Mouse (Mus musculus) myocyte (in vitro differentiated cells): ENCODE data around the gene Pitpnb. TPM values are rescaled to one million over a fixed set of nuclear protein-coding genes. Genes with fewer than 3 reads are reported as not detected.

ENCODE experiments used
- H3K27me3 ChIP-seq: one replicate; pipeline ENCODE4 v1.6.1; 2011; ENCODE audit not compliant: control insufficient read depth, insufficient read depth, insufficient read length
- H3K36me3 ChIP-seq: one replicate; pipeline ENCODE4 v1.6.1; 2011; ENCODE audit not compliant: control insufficient read depth, insufficient read depth
- H3K4me2 ChIP-seq: one replicate; pipeline ENCODE4 v1.6.1; 2011; ENCODE audit warnings: low read depth, control low read depth
- H3K4me3 ChIP-seq: one replicate; pipeline ENCODE4 v1.5.1; 2011; ENCODE audit warnings: mild to moderate bottlenecking, control low read depth, moderate library complexity
- H3K79me2 ChIP-seq: one replicate; pipeline ENCODE4 v1.6.1; 2011; ENCODE audit not compliant: control insufficient read depth, insufficient read depth
- H3ac ChIP-seq: one replicate; pipeline ENCODE4 v1.6.1; 2011; ENCODE audit not compliant: control insufficient read depth, insufficient read length
- CEBPB ChIP-seq: IDR thresholded peaks from 2 replicates; pipeline ENCODE4 v1.6.1; 2011; ENCODE audit warnings: mild to moderate bottlenecking, moderate library complexity; ENCODE audit not compliant: poor library complexity, insufficient read depth, severe bottlenecking
- E2F4 ChIP-seq: IDR thresholded peaks from one replicate; pipeline ENCODE4 v1.6.1; 2011; ENCODE audit warnings: mild to moderate bottlenecking, control low read depth, moderate library complexity; ENCODE audit not compliant: insufficient read depth
- MAX ChIP-seq: IDR thresholded peaks from one replicate; pipeline ENCODE4 v1.6.1; 2011; ENCODE audit warnings: low read depth, mild to moderate bottlenecking, control low read depth
- MYOD1 ChIP-seq, 3 experiments: IDR thresholded peaks; one replicate each; pipeline ENCODE4 v1.6.1; 2011; ENCODE audit warnings: control low read depth in 2 of 3, low read depth in 2 of 3, mild to moderate bottlenecking in 2 of 3, moderate library complexity in 1 of 3; ENCODE audit not compliant: insufficient read length in 2 of 3, control insufficient read depth in 1 of 3
- MYOG ChIP-seq, 3 experiments: IDR thresholded peaks; one replicate each; pipeline ENCODE4 v1.6.1; 2011; ENCODE audit warnings: control low read depth in 2 of 3, low read depth in 2 of 3, mild to moderate bottlenecking in 2 of 3; ENCODE audit not compliant: insufficient read length in 2 of 3, control insufficient read depth in 1 of 3, insufficient read depth in 1 of 3
- POLR2A ChIP-seq: IDR thresholded peaks from one replicate; pipeline ENCODE4 v1.6.1; 2011; ENCODE audit warnings: low read depth, mild to moderate bottlenecking, control low read depth, moderate library complexity; ENCODE audit not compliant: insufficient read length
- POLR2AphosphoS2 ChIP-seq: IDR thresholded peaks from one replicate; pipeline ENCODE4 v1.6.1; 2011; ENCODE audit warnings: low read depth, control low read depth; ENCODE audit not compliant: insufficient read length
- REST ChIP-seq: IDR thresholded peaks from one replicate; pipeline ENCODE4 v1.6.1; 2011; ENCODE audit warnings: mild to moderate bottlenecking, control low read depth, moderate library complexity; ENCODE audit not compliant: insufficient read depth, insufficient read length
- SRF ChIP-seq: IDR thresholded peaks from one replicate; pipeline ENCODE4 v1.6.1; 2011; ENCODE audit warnings: low read depth; ENCODE audit not compliant: control insufficient read depth, insufficient read length
- TCF12 ChIP-seq: IDR thresholded peaks from one replicate; pipeline ENCODE4 v1.6.1; 2011; ENCODE audit warnings: mild to moderate bottlenecking, control low read depth; ENCODE audit not compliant: poor library complexity, insufficient read depth, severe bottlenecking
- TCF3 ChIP-seq: IDR thresholded peaks from one replicate; pipeline ENCODE4 v1.6.1; 2011; ENCODE audit warnings: low read depth, control low read depth; ENCODE audit not compliant: insufficient read length
- USF1 ChIP-seq: IDR thresholded peaks from one replicate; pipeline ENCODE4 v1.6.1; 2011; ENCODE audit warnings: low read depth, mild to moderate bottlenecking, control low read depth, moderate library complexity
- polyA plus RNA-seq: library from polyadenylated mRNA; unstranded; fragments of >200 nt; fragmentation: generic; extraction: Trizol; gene quantifications from one replicate; pipeline ENCODE4 v1.2.1, GENCODE M21; 2012; ENCODE audit warnings: missing spikeins

The Pitpnb gene
- polyA plus RNA-seq, 1 experiment = 52.2 TPM

- Histone ChIP-seq H3K79me2 (no peaks in the 10 kb centered on the region), H3K27me3 (peaks cover 16% of the 10 kb centered on the region), H3K4me3 (no peak overlapping the region), H3K36me3 (no peaks in the 10 kb centered on the region), H3ac (no peak overlapping the region), H3K4me2 (no peak overlapping the region)
- no peak for TF ChIP-seq SRF
- no peak for TF ChIP-seq REST
- TF ChIP-seq TCF3 = no peak
- no peak for TF ChIP-seq TCF12
- no peak for TF ChIP-seq CEBPB
- no peak for TF ChIP-seq E2F4
- no peak for TF ChIP-seq POLR2AphosphoS2
- no peak for TF ChIP-seq MAX
- TF ChIP-seq USF1 = no peak
- TF ChIP-seq MYOD1 (IDR thresholded peaks at IDR 0.05; ENCODE audit: control insufficient read depth in 1 of 3, insufficient read length in 2 of 3, low read depth in 2 of 3) = no peak
- TF ChIP-seq MYOG (IDR thresholded peaks at IDR 0.05; ENCODE audit: control insufficient read depth in 1 of 3, insufficient read depth in 1 of 3, insufficient read length in 2 of 3, low read depth in 2 of 3) = no peak
- no peak for TF ChIP-seq POLR2A
Observed at GRCm38 (mm10) chr5:111393346-111394197, 63.0 kb downstream of the Pitpnb start.

- H3K36me3 ChIP-seq = no peaks in the 10 kb centered on the region
- TF ChIP-seq TCF3 (no peak), E2F4 (no peak), CEBPB (no peak), SRF (no peak), MYOD1 (IDR thresholded peaks at IDR 0.05; ENCODE audit: control insufficient read depth in 1 of 3, insufficient read length in 2 of 3, low read depth in 2 of 3) (no peak), MYOG (IDR thresholded peaks at IDR 0.05; ENCODE audit: control insufficient read depth in 1 of 3, insufficient read depth in 1 of 3, insufficient read length in 2 of 3, low read depth in 2 of 3) (no peak), USF1 (no peak), POLR2A (no peak), REST (no peak), MAX (no peak), TCF12 (no peak), POLR2AphosphoS2 (no peak)
- no peak overlapping the region for H3K4me2 ChIP-seq
- no peak overlapping the region for H3ac ChIP-seq
- no peak overlapping the region for H3K4me3 ChIP-seq
- H3K27me3 ChIP-seq = peaks cover 24% of the 10 kb centered on the region
- H3K79me2 ChIP-seq = no peaks in the 10 kb centered on the region
Observed at GRCm38 (mm10) chr5:111394198-111395053, 63.9 kb downstream of the Pitpnb start.

GRCm38 (mm10) chr5:111395771-111396170 lies 65.2 kb downstream of the Pitpnb start:
- Histone ChIP-seq H3K4me3 (no peak overlapping the region), H3K79me2 (no peaks in the 10 kb centered on the region), H3K36me3 (no peaks in the 10 kb centered on the region), H3K27me3 (peaks cover 37% of the 10 kb centered on the region), H3ac (no peak overlapping the region), H3K4me2 (no peak overlapping the region)
- no peak for TF ChIP-seq TCF12
- no peak for TF ChIP-seq REST
- TF ChIP-seq TCF3 = no peak
- no peak for TF ChIP-seq CEBPB
- no peak for TF ChIP-seq MYOG (IDR thresholded peaks at IDR 0.05; ENCODE audit: control insufficient read depth in 1 of 3, insufficient read depth in 1 of 3, insufficient read length in 2 of 3, low read depth in 2 of 3)
- no peak for TF ChIP-seq POLR2AphosphoS2
- TF ChIP-seq MYOD1 (IDR thresholded peaks at IDR 0.05; ENCODE audit: control insufficient read depth in 1 of 3, insufficient read length in 2 of 3, low read depth in 2 of 3) = no peak
- no peak for TF ChIP-seq E2F4
- no peak for TF ChIP-seq USF1
- no peak for TF ChIP-seq MAX
- no peak for TF ChIP-seq POLR2A
- no peak for TF ChIP-seq SRF

- peaks cover 39% of the 10 kb centered on the region for H3K27me3 ChIP-seq
- no peak overlapping the region for H3ac ChIP-seq
- H3K4me2 ChIP-seq = no peak overlapping the region
- H3K4me3 ChIP-seq = no peak overlapping the region
- no peaks in the 10 kb centered on the region for H3K36me3 ChIP-seq
- TF ChIP-seq TCF3 (no peak), TCF12 (no peak), E2F4 (no peak), POLR2A (no peak), CEBPB (no peak), USF1 (no peak), MAX (no peak)
- no peaks in the 10 kb centered on the region for H3K79me2 ChIP-seq
Observed at GRCm38 (mm10) chr5:111396199-111396598, 65.6 kb downstream of the Pitpnb start.
